Mouse (Mus musculus) brain, embryonic 14.5 days (tissue): ENCODE results near the gene Lrrc36.

Experiments used
- CTCF ChIP-seq: fragments of 200-500 bp; IDR thresholded peaks from 2 replicates; pipeline ENCODE4 v1.5.1; 2012; ENCODE audit warnings: inconsistent platforms, mild to moderate bottlenecking, moderate library complexity, borderline replicate concordance; ENCODE audit not compliant: insufficient read depth, insufficient read length; ENCODE audit errors: extremely low read depth
- POLR2A ChIP-seq: fragments of 200-500 bp; IDR thresholded peaks from 2 replicates; pipeline ENCODE4 v1.6.1; 2012; ENCODE audit warnings: mild to moderate bottlenecking, inconsistent platforms, borderline replicate concordance; ENCODE audit not compliant: poor library complexity, insufficient read depth, insufficient read length, severe bottlenecking; ENCODE audit errors: extremely low read depth

- TF ChIP-seq CTCF, result no peak
- TF ChIP-seq POLR2A, result no peak
Measured at GRCm38 (mm10) chr8:105437078-105437748, 23.8 kb downstream of the Lrrc36 start.
